Mouse (Mus musculus): ENCODE measurements around the gene Mrgbp. TPM values are rescaled to one million over a fixed set of nuclear protein-coding genes. Genes with fewer than 3 reads are reported as not detected.

The Mrgbp gene
- polyA plus RNA-seq, 1 experiment from 2014 or later = 16.1 TPM

- DNase-seq (ENCODE audit: low spot score) = no peak
These were observed 17.1 kb downstream of the Mrgbp start for GRCm38 (mm10) chr2:180598157-180598705.

GRCm38 (mm10) chr2:180600569-180601021, 19.5 kb downstream of the Mrgbp start:
- TF ChIP-seq CTCF (IDR thresholded peaks at IDR 0.05; ENCODE audit: low read depth) (no peak), EP300 (optimal IDR thresholded peaks at IDR 0.05) (no peak)
- WGBS = 20% methylated on average over 9 of the region's 9 CpGs
- Histone ChIP-seq H3K9me3 (ENCODE audit: control insufficient read depth, low read length) (no peaks in the 10 kb centered on the region), H3K4me2 (replicated peaks; ENCODE audit: low read depth) (no peak overlapping the region), H3K4me3 (ENCODE audit: low read depth, low read length) (no peak overlapping the region), H3K9ac (ENCODE audit: low read length) (no peak overlapping the region), H3K27me3 (ENCODE audit: control insufficient read depth, insufficient read depth, low read length) (no peaks in the 10 kb centered on the region), H3K27ac (replicated peaks) (no peak overlapping the region), H3K36me3 (ENCODE audit: control insufficient read depth, insufficient read depth, low read length) (no peaks in the 10 kb centered on the region), H3K4me1 (replicated peaks; ENCODE audit: control insufficient read depth, insufficient read depth) (no peaks in the 10 kb centered on the region)
- ATAC-seq (ENCODE audit: low FRiP score, low TSS enrichment) (no peak; the same call in 1 of the 2 replicates), DNase-seq (ENCODE audit: low spot score) (no peak)

More at GRCm38 (mm10) chr2:180598157-180598705, 17.1 kb downstream of the Mrgbp start:
- TF ChIP-seq EP300 (optimal IDR thresholded peaks at IDR 0.05) (no peak), CTCF (IDR thresholded peaks at IDR 0.05; ENCODE audit: low read depth) (no peak)
- ATAC-seq (ENCODE audit: low FRiP score, low TSS enrichment) = no peak
- Histone ChIP-seq H3K27ac (replicated peaks) (no peak overlapping the region), H3K9ac (ENCODE audit: low read length) (no peak overlapping the region; the same call in 1 of the 2 replicates), H3K36me3 (ENCODE audit: control insufficient read depth, insufficient read depth, low read length) (peaks cover 5% of the 10 kb centered on the region; the same call in 1 of the 2 replicates), H3K4me3 (ENCODE audit: low read depth, low read length) (no peak overlapping the region), H3K9me3 (ENCODE audit: control insufficient read depth, low read length) (no peaks in the 10 kb centered on the region), H3K4me2 (replicated peaks; ENCODE audit: low read depth) (peak overlapping the region; percentile 29; the same call in 1 of the 2 replicates), H3K4me1 (replicated peaks; ENCODE audit: control insufficient read depth, insufficient read depth) (no peaks in the 10 kb centered on the region), H3K27me3 (ENCODE audit: control insufficient read depth, insufficient read depth, low read length) (no peaks in the 10 kb centered on the region)
- 6% methylated on average over 40 of the region's 41 CpGs for WGBS

GRCm38 (mm10) chr2:180604781-180605180, 23.7 kb downstream of the Mrgbp start:
- Histone ChIP-seq H3K27ac (replicated peaks) (no peak overlapping the region), H3K4me1 (replicated peaks; ENCODE audit: control insufficient read depth, insufficient read depth) (no peaks in the 10 kb centered on the region), H3K27me3 (ENCODE audit: control insufficient read depth, insufficient read depth, low read length) (no peaks in the 10 kb centered on the region), H3K36me3 (ENCODE audit: control insufficient read depth, insufficient read depth, low read length) (no peaks in the 10 kb centered on the region), H3K9ac (ENCODE audit: low read length) (no peak overlapping the region), H3K4me2 (replicated peaks; ENCODE audit: low read depth) (no peak overlapping the region), H3K9me3 (ENCODE audit: control insufficient read depth, low read length) (no peaks in the 10 kb centered on the region), H3K4me3 (ENCODE audit: low read depth, low read length) (no peak overlapping the region)
- ATAC-seq (ENCODE audit: low FRiP score, low TSS enrichment) = peak; percentile 50
- no peak for DNase-seq (ENCODE audit: low spot score)
- WGBS = 49% methylated on average over 6 of the region's 6 CpGs
- TF ChIP-seq CTCF (IDR thresholded peaks at IDR 0.05; ENCODE audit: low read depth) = peak; percentile 42
- TF ChIP-seq EP300 (optimal IDR thresholded peaks at IDR 0.05) = no peak

GRCm38 (mm10) chr2:180610283-180610682, 29.2 kb downstream of the Mrgbp start:
- TF ChIP-seq EP300 (optimal IDR thresholded peaks at IDR 0.05) (no peak), CTCF (IDR thresholded peaks at IDR 0.05; ENCODE audit: low read depth) (no peak)

GRCm38 (mm10) chr2:180611882-180612281, 30.8 kb downstream of the Mrgbp start:
- no peak for ATAC-seq (ENCODE audit: low FRiP score, low TSS enrichment)
- no peaks in the 10 kb centered on the region for H3K9me3 ChIP-seq (ENCODE audit: control insufficient read depth, low read length)

More at GRCm38 (mm10) chr2:180610283-180610682, 29.2 kb downstream of the Mrgbp start:
- ATAC-seq (ENCODE audit: low FRiP score, low TSS enrichment) (peak; percentile 75), DNase-seq (ENCODE audit: low spot score) (no peak)
- no peak overlapping the region for H3K27ac ChIP-seq (replicated peaks)
- H3K9me3 ChIP-seq (ENCODE audit: control insufficient read depth, low read length) = no peaks in the 10 kb centered on the region
- WGBS = 44% methylated on average over 4 of the region's 4 CpGs
- H3K27me3 ChIP-seq (ENCODE audit: control insufficient read depth, insufficient read depth, low read length) = no peaks in the 10 kb centered on the region
- no peak overlapping the region for H3K4me2 ChIP-seq (replicated peaks; ENCODE audit: low read depth)
- H3K4me3 ChIP-seq (ENCODE audit: low read depth, low read length) = no peak overlapping the region
- no peak overlapping the region for H3K9ac ChIP-seq (ENCODE audit: low read length)
- no peaks in the 10 kb centered on the region for H3K4me1 ChIP-seq (replicated peaks; ENCODE audit: control insufficient read depth, insufficient read depth)
- no peaks in the 10 kb centered on the region for H3K36me3 ChIP-seq (ENCODE audit: control insufficient read depth, insufficient read depth, low read length)

More at GRCm38 (mm10) chr2:180611882-180612281, 30.8 kb downstream of the Mrgbp start:
- Histone ChIP-seq H3K4me1 (replicated peaks; ENCODE audit: control insufficient read depth, insufficient read depth) (no peaks in the 10 kb centered on the region), H3K9ac (ENCODE audit: low read length) (no peak overlapping the region), H3K27me3 (ENCODE audit: control insufficient read depth, insufficient read depth, low read length) (no peaks in the 10 kb centered on the region), H3K4me2 (replicated peaks; ENCODE audit: low read depth) (no peak overlapping the region), H3K27ac (replicated peaks) (no peak overlapping the region), H3K4me3 (ENCODE audit: low read depth, low read length) (no peak overlapping the region), H3K36me3 (ENCODE audit: control insufficient read depth, insufficient read depth, low read length) (no peaks in the 10 kb centered on the region)
- no peak for DNase-seq (ENCODE audit: low spot score)
- WGBS = 64% methylated on average over 2 of the region's 2 CpGs
- TF ChIP-seq CTCF (IDR thresholded peaks at IDR 0.05; ENCODE audit: low read depth) (no peak), EP300 (optimal IDR thresholded peaks at IDR 0.05) (no peak)

Other genes with a start within 250 kb of the Mrgbp start
- 5.9 and 6.6 TPM in 2 replicates for gene Gata5, start 246.6 kb upstream of the Mrgbp start, polyA plus RNA-seq (2015; fragmentation: Nextera tagmentation; extraction: Ambion mirVana)
- 4.2 and 5.6 TPM in 2 replicates for gene Slco4a1, start 125.1 kb upstream of the Mrgbp start, polyA plus RNA-seq (2015; fragmentation: Nextera tagmentation; extraction: Ambion mirVana)
- 0.11 and 0.12 TPM in 2 replicates for gene Ntsr1, start 81.3 kb upstream of the Mrgbp start, polyA plus RNA-seq (2015; fragmentation: Nextera tagmentation; extraction: Ambion mirVana)
- 23.9 and 24.5 TPM in 2 replicates for gene Ogfr, start 7.9 kb downstream of the Mrgbp start, polyA plus RNA-seq (2015; fragmentation: Nextera tagmentation; extraction: Ambion mirVana)
- gene Col9a3, start 16.5 kb downstream of the Mrgbp start, polyA plus RNA-seq (2015; fragmentation: Nextera tagmentation; extraction: Ambion mirVana) = 1.6 TPM in 2 replicates
- gene Tcfl5, start 61.4 kb downstream of the Mrgbp start, polyA plus RNA-seq (2015; fragmentation: Nextera tagmentation; extraction: Ambion mirVana) = 0.05 and 0.22 TPM in 2 replicates
- gene Dido1, start 128.7 kb downstream of the Mrgbp start, polyA plus RNA-seq (2015; fragmentation: Nextera tagmentation; extraction: Ambion mirVana) = 7.4 and 9.7 TPM in 2 replicates
- 59.6 and 60.7 TPM in 2 replicates for gene Gid8, start 128.8 kb downstream of the Mrgbp start, polyA plus RNA-seq (2015; fragmentation: Nextera tagmentation; extraction: Ambion mirVana)
- 3.0 and 3.6 TPM in 2 replicates for gene Slc17a9, start 144.0 kb downstream of the Mrgbp start, polyA plus RNA-seq (2015; fragmentation: Nextera tagmentation; extraction: Ambion mirVana)
- not detected in 2 replicates for gene Bhlhe23, start 195.6 kb downstream of the Mrgbp start, polyA plus RNA-seq (2015; fragmentation: Nextera tagmentation; extraction: Ambion mirVana)